Mouse (Mus musculus) stomach, embryonic 14.5 days (tissue): ENCODE results near the gene Reps2. TPM values are rescaled to one million over a fixed set of nuclear protein-coding genes. Genes with fewer than 3 reads are reported as not detected.

ENCODE experiments used
- ATAC-seq: fragments of 200-750 bp; cut with Nextera tagmentation; 2 replicates; pipeline ENCODE4 v1.8.0; 2017; ENCODE audit warnings: low read depth, moderate TSS enrichment; ENCODE audit not compliant: insufficient number of reproducible peaks, insufficient read depth, low FRiP score
- H3K27ac ChIP-seq: fragments of 300-500 bp; sonication (generic); 2 replicates; pipeline ENCODE4 v1.5.1; 2014; ENCODE audit warnings: mild to moderate bottlenecking, low read length, moderate library complexity, mixed read lengths
- H3K27me3 ChIP-seq: fragments of 300-500 bp; sonication (generic); 2 replicates; pipeline ENCODE4 v1.6.1; 2014; ENCODE audit warnings: low read length, control low read depth, mixed read lengths; ENCODE audit not compliant: control insufficient read depth, insufficient read depth
- H3K36me3 ChIP-seq: fragments of 300-500 bp; sonication (generic); 2 replicates; pipeline ENCODE4 v1.6.1; 2014; ENCODE audit warnings: mild to moderate bottlenecking, control low read depth, low read length, moderate library complexity, mixed read lengths; ENCODE audit not compliant: control insufficient read depth, insufficient read depth
- H3K4me1 ChIP-seq: fragments of 300-500 bp; sonication (generic); 2 replicates; pipeline ENCODE4 v1.6.1; 2014; ENCODE audit warnings: low read length, control low read depth, mixed read lengths; ENCODE audit not compliant: control insufficient read depth, insufficient read depth
- H3K4me2 ChIP-seq: fragments of 300-500 bp; sonication (generic); replicated peaks from 2 replicates; pipeline ENCODE4 v1.6.1; 2014; ENCODE audit warnings: low read depth, low read length, control low read depth
- H3K4me3 ChIP-seq: fragments of 300-500 bp; sonication (generic); 2 replicates; pipeline ENCODE4 v1.5.1; 2014; ENCODE audit warnings: low read depth, low read length, control low read depth
- H3K9ac ChIP-seq: fragments of 300-500 bp; sonication (generic); replicated peaks from 2 replicates; pipeline ENCODE4 v1.6.1; 2014; ENCODE audit warnings: low read depth, mild to moderate bottlenecking, control low read depth, low read length, moderate library complexity, mixed read lengths
- H3K9me3 ChIP-seq: fragments of 300-500 bp; sonication (generic); 2 replicates; pipeline ENCODE4 v1.6.1; 2016; ENCODE audit warnings: low read depth, low read length, control low read depth; ENCODE audit not compliant: control insufficient read depth
- WGBS: fragments of 180-500 bp; shearing (Covaris S2); extraction: QIAGEN DNeasy Blood & Tissue Kit; methylation state at CpG from one replicate; pipeline ENCODE4 v1.1.7; 2014; 5-methylcytosine and 5-hydroxymethylcytosine counted together
- polyA plus RNA-seq: library from polyadenylated mRNA; unstranded; fragments of >200 nt; fragmentation: Nextera tagmentation; extraction: Ambion mirVana; gene quantifications from 2 replicates; pipeline ENCODE4 v1.2.1, GENCODE M21; 2014

The Reps2 gene
- polyA plus RNA-seq, 1 experiment from 2014 or later: 3.2 TPM

DNA sequence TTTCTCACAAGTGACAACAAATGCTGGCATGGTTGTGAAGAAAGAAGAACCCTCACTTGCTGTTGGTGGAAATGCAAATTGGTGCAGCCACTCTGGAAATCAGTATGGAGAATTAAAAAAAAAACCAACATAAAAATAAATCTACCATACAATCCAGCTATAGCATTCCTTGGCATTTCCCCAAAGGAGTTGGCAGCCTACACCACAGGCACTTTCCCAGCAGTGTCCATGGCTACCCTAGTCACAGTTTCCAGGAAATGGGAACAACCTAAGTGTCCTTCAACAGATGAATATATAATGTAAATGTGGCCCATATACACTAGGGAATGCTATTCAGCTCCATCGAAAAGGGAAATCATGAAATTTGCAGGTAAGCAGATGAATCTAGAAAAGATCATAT is 262.7 kb downstream of the Reps2 start:
- Histone ChIP-seq H3K9me3 (no peaks in the 10 kb centered on the region), H3K9ac (no peak overlapping the region), H3K27me3 (no peaks in the 10 kb centered on the region), H3K4me1 (no peaks in the 10 kb centered on the region), H3K36me3 (no peaks in the 10 kb centered on the region), H3K27ac (no peak overlapping the region), H3K4me2 (no peak overlapping the region), H3K4me3 (no peak overlapping the region)
- 93% methylated on average over 1 of the region's 1 CpGs for WGBS
- no peak for ATAC-seq

DNA sequence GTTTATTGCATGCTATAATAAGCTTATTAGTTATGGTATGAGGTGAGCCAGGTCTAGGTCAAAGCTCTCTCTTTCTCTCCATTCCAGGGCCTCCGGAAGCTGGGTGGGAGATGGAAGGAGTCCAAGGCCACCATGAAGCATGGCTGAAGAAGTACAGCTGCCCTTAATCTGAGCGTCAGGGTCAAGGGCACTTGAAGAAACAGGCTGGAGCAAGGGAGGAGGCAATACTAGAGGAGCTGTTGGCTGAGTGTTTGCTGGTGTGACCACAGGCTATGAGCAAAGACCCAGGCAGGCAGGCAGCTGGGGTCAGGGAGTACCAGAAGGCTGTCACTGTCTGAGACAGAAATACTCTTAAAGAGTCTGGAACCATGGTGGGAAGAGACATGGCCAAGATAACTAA is 280.2 kb downstream of the Reps2 start:
- no peak for ATAC-seq
- no peaks in the 10 kb centered on the region for H3K9me3 ChIP-seq
- no peaks in the 10 kb centered on the region for H3K36me3 ChIP-seq
- no peak overlapping the region for H3K4me3 ChIP-seq
- no peak overlapping the region for H3K4me2 ChIP-seq
- H3K27ac ChIP-seq: no peak overlapping the region
- H3K4me1 ChIP-seq: no peaks in the 10 kb centered on the region
- no peaks in the 10 kb centered on the region for H3K27me3 ChIP-seq
- no peak overlapping the region for H3K9ac ChIP-seq
- WGBS: 43% methylated on average over 2 of the region's 2 CpGs

Other genes with a start within 250 kb of the Reps2 start
- gene Rbbp7, start 116.8 kb upstream of the Reps2 start, polyA plus RNA-seq: 548 and 610 TPM in 2 replicates
- gene Txlng, start 185.8 kb upstream of the Reps2 start, polyA plus RNA-seq: 14.7 and 17.0 TPM in 2 replicates
- gene Syap1, start 244.8 kb upstream of the Reps2 start, polyA plus RNA-seq: 42.9 and 49.1 TPM in 2 replicates